Mouse (Mus musculus) thymus, adult 2 months (tissue): ENCODE data around the gene Chrm2. TPM values are rescaled to one million over a fixed set of nuclear protein-coding genes. Genes with fewer than 3 reads are reported as not detected.

Source experiments
- DNase-seq: peaks from one replicate; pipeline ENCODE4 v3.0.0; 2021
- H3K27ac ChIP-seq: fragments of 200-500 bp; 2 replicates; pipeline ENCODE4 v1.5.1; 2012; ENCODE audit warnings: low read length, control low read depth; ENCODE audit not compliant: control insufficient read depth, insufficient read depth
- H3K27me3 ChIP-seq: fragments of 200-500 bp; 2 replicates; pipeline ENCODE4 v1.6.1; 2012; ENCODE audit warnings: mild to moderate bottlenecking, low read length, moderate library complexity, mixed read lengths; ENCODE audit not compliant: control insufficient read depth, insufficient read depth
- H3K36me3 ChIP-seq: fragments of 200-500 bp; 2 replicates; pipeline ENCODE4 v1.6.1; 2012; ENCODE audit warnings: mild to moderate bottlenecking, low read length, moderate library complexity; ENCODE audit not compliant: control insufficient read depth, insufficient read depth
- H3K4me1 ChIP-seq: fragments of 200-500 bp; replicated peaks from 2 replicates; pipeline ENCODE4 v1.6.1; 2012; ENCODE audit warnings: low read length; ENCODE audit not compliant: control insufficient read depth, insufficient read depth
- H3K4me3 ChIP-seq: fragments of 200-500 bp; 2 replicates; pipeline ENCODE4 v1.5.1; 2012; ENCODE audit warnings: mild to moderate bottlenecking, low read length, control low read depth, moderate library complexity; ENCODE audit not compliant: control insufficient read depth, insufficient read depth
- CTCF ChIP-seq: fragments of 200-500 bp; IDR thresholded peaks from 2 replicates; pipeline ENCODE4 v1.5.1; 2012; ENCODE audit warnings: mild to moderate bottlenecking, control low read depth, low read length, moderate library complexity, borderline replicate concordance; ENCODE audit not compliant: control insufficient read depth, poor library complexity, insufficient read depth; ENCODE audit errors: extremely low read depth
- POLR2A ChIP-seq: fragments of 200-500 bp; IDR thresholded peaks from 2 replicates; pipeline ENCODE4 v1.6.1; 2012; ENCODE audit warnings: mild to moderate bottlenecking, low read length, control low read depth, moderate library complexity; ENCODE audit not compliant: control insufficient read depth, poor library complexity, insufficient read depth; ENCODE audit errors: extremely low read depth
- WGBS: fragments of 180-500 bp; shearing (Covaris S2); methylation state at CpG from one replicate; pipeline ENCODE4 v1.1.7; 2018; 5-methylcytosine and 5-hydroxymethylcytosine counted together
- polyA plus RNA-seq: library from polyadenylated mRNA; depleted of rRNA; stranded (reverse); fragments of >200 nt; gene quantifications from 2 replicates; pipeline ENCODE4 v1.2.3, GENCODE M21; 2012

The Chrm2 gene
- polyA plus RNA-seq, 1 experiment: 1.1 TPM

DNA sequence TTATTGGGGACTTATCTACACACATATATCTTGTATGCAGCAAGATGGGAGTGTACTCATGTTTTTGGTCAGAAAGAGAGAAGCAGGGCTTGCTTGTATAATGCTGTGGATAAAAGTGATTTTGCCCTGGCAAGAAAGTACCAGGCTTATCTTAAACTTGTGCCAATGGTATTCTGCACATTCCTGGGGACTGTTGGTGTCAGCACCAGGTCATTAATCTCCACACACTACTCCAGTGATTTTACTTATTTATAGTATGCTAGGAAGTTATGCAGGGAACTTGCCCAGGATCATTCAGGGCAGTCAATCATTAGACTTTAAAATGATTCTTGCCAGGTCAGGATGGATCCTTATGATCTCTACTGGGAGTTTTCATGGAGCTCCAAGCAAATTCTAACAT, 63.6 kb downstream of the Chrm2 start:
- Histone ChIP-seq H3K4me1 (no peaks in the 10 kb centered on the region), H3K27ac (no peak overlapping the region), H3K4me3 (no peak overlapping the region), H3K27me3 (no peaks in the 10 kb centered on the region), H3K36me3 (no peaks in the 10 kb centered on the region)
- no peak for DNase-seq
- TF ChIP-seq CTCF (no peak), POLR2A (no peak)

DNA sequence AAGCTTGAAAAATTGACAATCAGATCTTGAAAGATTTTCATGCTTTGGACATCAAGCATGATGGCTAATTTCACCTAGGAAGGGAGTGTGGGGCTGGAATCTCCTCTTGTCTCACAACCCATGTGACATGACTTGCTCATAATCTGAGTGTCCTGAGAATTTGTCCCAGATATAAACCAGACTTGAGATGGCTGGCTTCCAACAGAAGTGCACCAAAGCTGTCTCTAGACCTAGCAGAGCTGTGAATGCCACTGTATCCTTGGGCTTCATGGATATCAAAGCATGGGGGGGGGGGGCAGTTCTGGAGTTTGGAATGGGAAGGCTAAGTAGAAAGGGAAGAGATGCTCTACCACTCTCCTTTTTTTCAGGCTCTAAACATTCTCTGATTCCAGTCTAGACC, 67.2 kb downstream of the Chrm2 start:
- DNase-seq: no peak
- Histone ChIP-seq H3K4me1 (no peaks in the 10 kb centered on the region), H3K36me3 (no peaks in the 10 kb centered on the region), H3K4me3 (no peak overlapping the region), H3K27me3 (no peaks in the 10 kb centered on the region), H3K27ac (no peak overlapping the region)
- TF ChIP-seq CTCF (no peak), POLR2A (no peak)

DNA sequence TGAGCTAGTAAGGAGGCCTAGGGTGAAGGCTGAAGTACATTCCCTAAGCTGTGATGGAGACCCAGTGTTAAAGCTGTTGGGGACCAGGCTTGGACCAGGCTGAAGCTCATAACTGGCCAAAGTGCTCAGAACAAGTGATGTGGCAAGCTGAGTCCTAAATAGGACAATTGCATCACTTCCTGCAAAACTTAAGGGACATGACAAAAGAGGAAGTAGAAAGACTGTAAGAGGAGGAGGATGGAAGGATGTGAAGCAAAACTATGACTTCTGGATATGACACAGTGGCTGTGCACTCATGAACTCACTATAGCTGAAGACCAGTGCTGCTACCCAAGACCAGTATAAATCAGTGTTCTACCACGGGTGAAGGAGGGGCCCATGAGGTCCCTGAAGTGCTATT, 69.1 kb downstream of the Chrm2 start:
- 75% methylated on average over 1 of the region's 1 CpGs for WGBS
- TF ChIP-seq POLR2A: no peak
- TF ChIP-seq CTCF: no peak
- H3K27ac ChIP-seq: no peak overlapping the region
- no peaks in the 10 kb centered on the region for H3K4me1 ChIP-seq
- DNase-seq: no peak
- no peak overlapping the region for H3K4me3 ChIP-seq
- H3K36me3 ChIP-seq: no peaks in the 10 kb centered on the region
- no peaks in the 10 kb centered on the region for H3K27me3 ChIP-seq

DNA sequence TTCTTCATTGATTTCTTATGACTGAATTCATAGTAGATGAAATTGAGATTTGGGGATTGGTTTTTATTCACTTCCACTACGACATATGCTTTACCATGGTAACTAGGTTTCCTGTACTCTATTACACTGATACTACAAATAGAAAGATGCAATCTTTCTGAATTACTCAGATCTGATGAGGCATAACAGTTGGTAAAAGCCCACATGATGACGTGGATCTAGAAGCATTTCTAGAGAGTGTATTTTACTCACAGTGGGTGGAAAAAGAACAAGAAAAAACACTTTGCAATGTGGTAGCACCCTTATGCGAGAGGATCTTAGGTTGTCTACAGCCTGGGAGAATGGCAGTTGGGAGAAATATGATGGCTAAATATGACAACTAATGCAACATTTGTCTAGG, 76.1 kb downstream of the Chrm2 start:
- no peak for TF ChIP-seq CTCF
- TF ChIP-seq POLR2A: no peak
- H3K4me3 ChIP-seq: no peak overlapping the region
- no peaks in the 10 kb centered on the region for H3K36me3 ChIP-seq
- no peak overlapping the region for H3K27ac ChIP-seq
- no peak for DNase-seq
- no peaks in the 10 kb centered on the region for H3K4me1 ChIP-seq
- 94% methylated on average over 3 of the region's 3 CpGs for WGBS
- H3K27me3 ChIP-seq: no peaks in the 10 kb centered on the region

DNA sequence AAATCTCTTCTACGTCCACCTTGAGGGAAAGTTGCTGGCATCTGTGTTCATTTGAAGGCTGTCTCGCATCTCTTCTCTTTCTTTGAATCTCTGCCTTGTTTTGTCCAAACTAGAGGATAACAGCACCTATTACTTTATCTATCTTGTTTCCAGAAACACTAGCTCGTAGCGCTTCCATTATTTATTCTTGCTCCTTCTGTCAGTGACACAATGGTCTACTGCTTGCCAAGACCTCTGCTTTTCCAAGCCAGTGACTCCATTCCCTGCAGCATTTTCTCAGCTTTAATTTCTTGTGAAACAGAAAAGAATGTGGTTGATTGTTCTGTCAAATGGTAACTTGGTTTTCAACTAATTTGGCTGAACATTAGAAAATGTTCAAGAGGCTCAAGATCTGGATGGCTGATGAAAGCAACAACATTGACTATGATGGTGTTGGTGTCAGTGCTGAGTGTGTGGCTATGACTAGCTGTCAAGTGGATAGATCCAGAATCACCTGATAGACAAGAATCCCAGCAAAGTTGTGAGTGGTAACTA, 96.3 kb downstream of the Chrm2 start:
- Histone ChIP-seq H3K36me3 (no peaks in the 10 kb centered on the region), H3K4me1 (no peaks in the 10 kb centered on the region), H3K27ac (no peak overlapping the region), H3K4me3 (no peak overlapping the region), H3K27me3 (no peaks in the 10 kb centered on the region)
- TF ChIP-seq POLR2A: no peak
- no peak for TF ChIP-seq CTCF
- no peak for DNase-seq
- 88% methylated on average over 4 of the region's 4 CpGs for WGBS

DNA sequence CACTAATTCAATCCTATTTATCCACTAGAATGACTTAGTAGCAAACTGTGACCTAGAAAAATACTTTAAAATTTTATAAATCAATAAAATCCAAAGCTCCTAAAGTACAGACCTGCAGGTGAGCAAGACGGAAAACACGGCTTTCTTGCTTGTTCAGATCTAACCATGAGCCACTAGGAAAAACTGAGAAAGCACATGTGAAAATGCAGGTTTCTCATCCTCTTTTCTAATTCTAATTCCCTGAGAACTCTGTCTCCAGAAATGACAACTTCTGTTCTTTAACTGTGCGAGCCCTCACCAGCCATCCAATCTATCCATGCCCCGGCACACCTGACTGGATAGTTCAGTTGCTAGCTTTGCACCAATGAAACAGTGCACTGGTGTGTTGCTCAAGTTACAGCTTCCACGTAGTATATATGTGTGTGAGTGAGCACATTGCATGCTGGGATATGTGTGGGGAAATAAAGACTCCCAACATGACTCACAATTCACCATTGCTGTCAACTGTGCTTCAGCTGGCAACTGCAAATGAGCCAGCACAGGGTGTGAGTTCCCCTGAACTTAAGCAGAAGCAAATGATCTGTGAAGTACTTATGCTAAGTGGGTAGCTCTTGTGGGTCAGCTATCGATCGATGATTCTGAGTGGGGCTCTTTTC, 119.3 kb downstream of the Chrm2 start:
- Histone ChIP-seq H3K27me3 (no peaks in the 10 kb centered on the region), H3K27ac (no peak overlapping the region), H3K4me1 (no peaks in the 10 kb centered on the region), H3K4me3 (no peak overlapping the region), H3K36me3 (no peaks in the 10 kb centered on the region)
- no peak for TF ChIP-seq POLR2A
- no peak for DNase-seq
- WGBS: 84% methylated on average over 7 of the region's 7 CpGs

DNA sequence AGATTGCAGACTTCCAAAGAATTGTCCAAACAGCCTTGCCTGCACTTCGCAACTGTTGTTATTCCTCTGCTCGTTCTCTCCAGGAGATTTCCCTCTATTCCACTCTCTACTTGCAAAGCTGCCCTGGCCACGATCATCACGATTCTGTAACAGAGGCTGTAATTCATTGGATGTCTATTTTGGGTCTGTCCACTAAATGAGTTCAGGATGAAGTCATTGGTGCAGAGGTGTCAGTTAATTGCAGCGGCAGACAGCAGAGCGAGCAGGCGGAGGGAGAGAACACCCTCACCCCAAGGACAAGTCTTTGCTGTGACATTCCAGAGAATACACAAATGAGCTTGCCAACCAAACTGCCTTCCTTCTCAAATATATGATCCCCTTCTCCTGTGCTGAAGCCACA, 120.1 kb downstream of the Chrm2 start:
- 66% methylated on average over 7 of the region's 7 CpGs for WGBS
- no peak for DNase-seq
- TF ChIP-seq POLR2A: no peak
- no peak for TF ChIP-seq CTCF
- H3K36me3 ChIP-seq: no peaks in the 10 kb centered on the region
- no peaks in the 10 kb centered on the region for H3K4me1 ChIP-seq
- H3K27me3 ChIP-seq: no peaks in the 10 kb centered on the region
- no peak overlapping the region for H3K27ac ChIP-seq
- H3K4me3 ChIP-seq: no peak overlapping the region
